Comparison of ENCODE assay signal across 8 mouse cellular contexts in the genomic region with DNA sequence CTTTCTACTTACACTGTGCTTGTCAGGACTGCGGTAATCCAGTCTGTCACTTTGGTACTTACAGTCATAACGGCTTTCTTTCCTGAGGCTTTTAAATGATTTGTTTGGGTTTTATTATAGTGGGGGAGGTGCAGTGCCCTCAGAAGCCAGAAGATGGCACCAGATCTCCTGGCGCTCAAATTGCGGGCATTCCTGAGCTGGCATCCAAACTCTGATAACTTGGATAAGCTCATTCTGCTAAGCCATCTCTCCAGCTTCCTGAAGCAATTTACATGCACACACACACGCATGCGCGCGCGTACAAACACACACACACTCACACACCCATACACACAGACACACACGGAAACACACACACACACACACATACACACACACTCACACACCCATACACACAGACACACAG. TPM values are rescaled to one million over a fixed set of nuclear protein-coding genes. Genes with fewer than 3 reads are reported as not detected.
DNase-seq lines count a peak whose midpoint lies in the region; ATAC-seq and TF ChIP-seq lines count a peak whose summit lies in the region.

No protein-coding gene starts in this region.

- no peak overlapping the region for H3K9ac ChIP-seq in kidney, embryonic 15.5 days
- no peak overlapping the region for H3K9ac ChIP-seq in intestine, embryonic 14.5 days (ENCODE audit: low read length)
- H3K9ac ChIP-seq in midbrain, embryonic 11.5 days (ENCODE audit: low read length), result no peak overlapping the region

- no peak for ATAC-seq in kidney, embryonic 15.5 days (replicated peaks; ENCODE audit: low FRiP score)
- ATAC-seq in intestine, embryonic 14.5 days (replicated peaks; ENCODE audit: low FRiP score, low TSS enrichment, low read depth), result no peak; the same call in 1 of the 2 replicates
- ATAC-seq in midbrain, embryonic 11.5 days (ENCODE audit: low FRiP score), result 0 out of 2 replicates have a peak, but pooled peaks have one; percentile 38

- no peaks in the 10 kb centered on the region for H3K27me3 ChIP-seq in kidney, embryonic 15.5 days
- H3K27me3 ChIP-seq in intestine, embryonic 14.5 days (replicated peaks; ENCODE audit: control insufficient read depth, insufficient read depth, low read length), result no peaks in the 10 kb centered on the region
- H3K27me3 ChIP-seq in midbrain, embryonic 11.5 days (ENCODE audit: control insufficient read depth, insufficient read depth, low read length), result no peaks in the 10 kb centered on the region

- intact Hi-C loops in left cerebral cortex, postnatal 25 days (cut with DNase I), result no loop called here

- WGBS in kidney, embryonic 15.5 days, result 26% methylated on average over 10 of the region's 10 CpGs
- 14% methylated on average over 10 of the region's 10 CpGs for WGBS in intestine, embryonic 14.5 days
- 36% methylated on average over 10 of the region's 10 CpGs for WGBS in midbrain, embryonic 11.5 days

- H3K4me1 ChIP-seq in kidney, embryonic 15.5 days, result peaks cover 4% of the 10 kb centered on the region; the same call in 1 of the 2 replicates
- H3K4me1 ChIP-seq in cortical plate, adult 2 months (ENCODE audit: control insufficient read depth, insufficient read depth, low read length), result peaks cover 2% of the 10 kb centered on the region; the same call in 1 of the 2 replicates
- H3K4me1 ChIP-seq in intestine, embryonic 14.5 days (replicated peaks; ENCODE audit: control insufficient read depth, insufficient read depth, low read length), result peaks cover 3% of the 10 kb centered on the region; the same call in 1 of the 2 replicates
- no peaks in the 10 kb centered on the region for H3K4me1 ChIP-seq in midbrain, embryonic 11.5 days (ENCODE audit: control insufficient read depth, insufficient read depth, low read length)

- H3K4me2 ChIP-seq in kidney, embryonic 15.5 days, result no peak overlapping the region
- H3K4me2 ChIP-seq in intestine, embryonic 14.5 days (ENCODE audit: low read length), result peak overlapping the region; percentile 18; the same call in 1 of the 2 replicates
- no peak overlapping the region for H3K4me2 ChIP-seq in midbrain, embryonic 11.5 days

- no peak for TF ChIP-seq POLR2A in cortical plate, adult 2 months (IDR thresholded peaks at IDR 0.05; ENCODE audit: extremely low read depth, insufficient read depth, low read length)

- H3K36me3 ChIP-seq in kidney, embryonic 15.5 days, result no peaks in the 10 kb centered on the region
- H3K36me3 ChIP-seq in intestine, embryonic 14.5 days (ENCODE audit: control insufficient read depth, insufficient read depth, low read length), result no peaks in the 10 kb centered on the region
- H3K36me3 ChIP-seq in midbrain, embryonic 11.5 days (ENCODE audit: control insufficient read depth, insufficient read depth, low read length), result no peaks in the 10 kb centered on the region

- H3K27ac ChIP-seq in kidney, embryonic 15.5 days, result no peak overlapping the region
- H3K27ac ChIP-seq in cortical plate, adult 2 months (ENCODE audit: insufficient read depth, low read length), result no peak overlapping the region
- H3K27ac ChIP-seq in intestine, embryonic 14.5 days (ENCODE audit: low read depth), result no peak overlapping the region
- H3K27ac ChIP-seq in midbrain, embryonic 11.5 days (ENCODE audit: low read depth, low read length), result no peak overlapping the region

- DNase-seq in kidney, adult 11 months, result peak; percentile 35
- DNase-seq in gastrocnemius, adult 18-20 months (ENCODE audit: low spot score), result peak; percentile 54
- DNase-seq in intestine, embryonic 14.5 days (ENCODE audit: low spot score), result peak; percentile 84
- DNase-seq in left cerebral cortex, postnatal 25 days (ENCODE audit: low spot score in 2 of 2), result peak; percentile 73 to 78
- DNase-seq in midbrain, embryonic 11.5 days (ENCODE audit: low spot score, missing footprints), result peak; percentile 95
- DNase-seq in skeletal muscle tissue, adult 2 months (ENCODE audit: low read depth, low spot score), result peak; percentile 59

- peak; percentile 91 for TF ChIP-seq CTCF in cortical plate, adult 2 months (IDR thresholded peaks at IDR 0.05; ENCODE audit: extremely low read depth, insufficient read depth, low read length)

- H3K9me3 ChIP-seq in kidney, embryonic 15.5 days (replicated peaks), result no peaks in the 10 kb centered on the region
- no peaks in the 10 kb centered on the region for H3K9me3 ChIP-seq in intestine, embryonic 14.5 days (ENCODE audit: control insufficient read depth, low read length)
- H3K9me3 ChIP-seq in midbrain, embryonic 11.5 days (ENCODE audit: control insufficient read depth, low read length), result no peaks in the 10 kb centered on the region

- H3K4me3 ChIP-seq in kidney, embryonic 15.5 days (replicated peaks), result no peak overlapping the region
- H3K4me3 ChIP-seq in cortical plate, adult 2 months (ENCODE audit: insufficient read depth, low read length), result no peak overlapping the region
- H3K4me3 ChIP-seq in intestine, embryonic 14.5 days (ENCODE audit: low read depth, low read length), result no peak overlapping the region
- H3K4me3 ChIP-seq in midbrain, embryonic 11.5 days (ENCODE audit: low read depth, low read length), result no peak overlapping the region

RNA-seq across cellular contexts. Expression of gene Ctss, which starts 9.1 kb away (rescaled TPM):
- 12.7 and 14.6 TPM in 2 replicates for polyA plus RNA-seq in kidney, embryonic 15.5 days (2015; fragmentation: Nextera tagmentation; extraction: Ambion mirVana)
- 95.5 and 100 TPM in 2 replicates for polyA plus RNA-seq in cortical plate, adult 2 months (2012; rRNA removed)
- 1 to 10 TPM; 2.2 to 4.0 TPM for total RNA-seq in gastrocnemius, adult 18-20 months (2021)
- 22.4 and 26.6 TPM in 2 replicates for polyA plus RNA-seq in intestine, embryonic 14.5 days (2014; fragmentation: Nextera tagmentation; extraction: Ambion mirVana)
- 10 to 100 TPM; 55.9 to 60.1 TPM for total RNA-seq in left cerebral cortex, postnatal 25 days (2021)
- 10.2 TPM in 2 replicates for polyA plus RNA-seq in midbrain, embryonic 11.5 days (2014; fragmentation: Nextera tagmentation; extraction: Ambion mirVana)

RNA-seq across cellular contexts. Expression of gene Ctsk, which starts 18.4 kb away (rescaled TPM):
- polyA plus RNA-seq in kidney, embryonic 15.5 days (2015; fragmentation: Nextera tagmentation; extraction: Ambion mirVana), result 9.4 and 43.4 TPM in 2 replicates
- 5.5 and 6.7 TPM in 2 replicates for polyA plus RNA-seq in cortical plate, adult 2 months (2012; rRNA removed)
- 1 to 10 TPM; 3.2 to 4.6 TPM for total RNA-seq in gastrocnemius, adult 18-20 months (2021)
- 8.1 and 9.3 TPM in 2 replicates for polyA plus RNA-seq in intestine, embryonic 14.5 days (2014; fragmentation: Nextera tagmentation; extraction: Ambion mirVana)
- 1 to 10 TPM; 5.9 to 8.1 TPM for total RNA-seq in left cerebral cortex, postnatal 25 days (2021)
- polyA plus RNA-seq in midbrain, embryonic 11.5 days (2014; fragmentation: Nextera tagmentation; extraction: Ambion mirVana), result 6.7 and 8.0 TPM in 2 replicates

RNA-seq across cellular contexts. Expression of gene Hormad1, which starts 42.0 kb away (rescaled TPM):
- polyA plus RNA-seq in kidney, embryonic 15.5 days (2015; fragmentation: Nextera tagmentation; extraction: Ambion mirVana), result not detected in 2 replicates
- polyA plus RNA-seq in cortical plate, adult 2 months (2012; rRNA removed), result not detected in 2 replicates
- not detected for total RNA-seq in gastrocnemius, adult 18-20 months (2021)
- polyA plus RNA-seq in intestine, embryonic 14.5 days (2014; fragmentation: Nextera tagmentation; extraction: Ambion mirVana), result 0.12 TPM in 1 of 2 replicates, not detected in the other
- total RNA-seq in left cerebral cortex, postnatal 25 days (2021), result not detected
- polyA plus RNA-seq in midbrain, embryonic 11.5 days (2014; fragmentation: Nextera tagmentation; extraction: Ambion mirVana), result not detected in 2 replicates

Comparison
In these comparisons a context has a peak if more than half of its experiments do, and no peak if none do; other contexts are left out.
1. DNase-seq: peak in every context shown above with its lines; median percentile 95 in midbrain, embryonic 11.5 days; 84 in intestine, embryonic 14.5 days; 76 in left cerebral cortex, postnatal 25 days; 59 in skeletal muscle tissue, adult 2 months; 54 in gastrocnemius, adult 18-20 months; 35 in kidney, adult 11 months.